Mouse (Mus musculus) layer of hippocampus, postnatal 14 days (tissue): ENCODE data around the gene Aldh8a1. TPM values are rescaled to one million over a fixed set of nuclear protein-coding genes. Genes with fewer than 3 reads are reported as not detected.

Experiments used
- DNase-seq, 2 experiments: peaks; one replicate each; pipeline ENCODE4 v3.0.0; 2021 to 2022; ENCODE audit warnings: low spot score in 2 of 2, mixed read lengths in 1 of 2
- total RNA-seq, 2 experiments: library from RNA; stranded (reverse); gene quantifications; 2 replicates each; pipeline ENCODE4 v1.2.3; 2021

Gene Aldh8a1
- total RNA-seq, 2 experiments from 2014 or later: not detected

- no peak for DNase-seq
Measured at GRCm38 (mm10) chr10:21415031-21415430, 37.9 kb downstream of the Aldh8a1 start.

- DNase-seq: no peak
Measured at GRCm38 (mm10) chr10:21416184-21416583, 39.1 kb downstream of the Aldh8a1 start.

- no peak for DNase-seq
Measured at GRCm38 (mm10) chr10:21419188-21419587, 42.1 kb downstream of the Aldh8a1 start.

- peak; percentile 39 to 51 for DNase-seq
Measured at GRCm38 (mm10) chr10:21420457-21421424, 43.6 kb downstream of the Aldh8a1 start.

- no peak for DNase-seq
Measured at GRCm38 (mm10) chr10:21426515-21426914, 49.4 kb downstream of the Aldh8a1 start.

DNA sequence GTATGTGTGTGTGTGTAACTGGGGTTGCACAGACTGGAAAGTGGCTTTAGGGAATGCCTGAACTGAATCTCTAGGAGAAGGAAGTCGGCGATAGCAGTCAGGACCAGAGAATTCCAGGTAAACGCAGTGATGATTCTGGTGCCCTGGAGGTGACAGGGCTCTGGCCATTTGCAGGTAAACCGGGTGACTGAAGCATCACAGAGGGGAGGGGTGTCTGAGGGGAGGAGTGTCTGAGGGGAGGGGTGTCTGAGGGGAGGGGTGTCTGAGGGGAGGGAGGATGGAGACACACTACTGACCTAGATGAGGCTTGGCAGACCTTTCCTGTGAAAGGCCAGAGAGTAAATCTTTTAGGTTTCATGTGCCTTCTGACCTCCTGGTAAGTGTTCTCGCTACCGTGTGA, 50.9 kb downstream of the Aldh8a1 start:
- DNase-seq: no peak

- no peak for DNase-seq
Measured at GRCm38 (mm10) chr10:21439268-21439667, 62.2 kb downstream of the Aldh8a1 start.

DNA sequence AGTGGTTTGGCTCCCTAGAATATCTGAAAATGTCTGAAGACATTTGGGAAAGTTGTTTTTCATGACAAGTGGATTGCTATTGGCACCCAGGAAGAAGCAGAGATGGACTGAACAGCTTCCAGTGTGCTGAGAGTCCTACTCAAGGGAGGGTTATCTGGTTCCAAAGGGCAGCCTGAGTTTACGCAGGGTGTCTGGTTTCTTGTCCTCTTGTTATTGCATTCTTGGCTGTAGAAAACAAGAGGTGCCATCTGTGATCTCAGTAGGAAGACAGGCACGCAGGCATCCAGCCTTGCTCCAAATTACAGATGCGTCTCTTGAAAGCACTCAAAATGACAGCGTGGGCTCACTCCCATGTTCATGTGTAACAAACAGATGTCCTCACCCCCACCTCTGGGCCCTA, 63.9 kb downstream of the Aldh8a1 start:
- no peak for DNase-seq

GRCm38 (mm10) chr10:21441690-21442089, 64.6 kb downstream of the Aldh8a1 start:
- no peak for DNase-seq

DNA sequence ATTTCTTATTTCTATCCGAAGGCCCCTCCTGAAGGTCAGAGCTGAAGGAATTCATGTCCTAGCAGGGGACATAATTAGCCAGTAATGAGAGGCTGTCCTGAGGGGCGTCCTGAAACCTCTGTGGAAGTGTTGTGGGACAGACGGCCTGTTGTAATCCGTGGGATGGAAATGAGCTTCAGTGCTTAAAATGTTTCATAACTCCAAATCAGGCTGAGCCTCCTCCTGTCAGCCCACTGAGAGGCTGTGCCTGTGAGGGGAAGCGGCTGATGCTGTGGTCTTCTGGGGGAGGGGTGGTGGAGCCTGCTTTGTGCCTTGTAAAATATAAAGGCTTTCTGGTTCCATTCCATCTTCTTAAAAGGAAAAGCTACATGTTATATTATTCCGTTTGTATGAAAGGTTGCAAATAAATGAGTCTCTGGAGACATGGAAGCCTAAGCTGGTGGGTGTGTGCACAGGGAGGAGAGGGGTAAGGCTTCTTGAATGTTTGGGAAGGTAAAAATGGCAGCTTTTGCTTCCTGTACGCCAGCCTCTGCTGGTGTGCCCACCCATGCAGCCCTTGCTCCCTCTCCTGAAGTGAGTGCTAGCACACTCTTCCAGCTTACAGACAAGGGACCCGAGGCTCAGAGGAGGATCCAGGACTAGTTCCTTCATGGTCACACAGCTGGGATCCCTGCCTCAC, 66.7 kb downstream of the Aldh8a1 start:
- peak; percentile 25 to 31 for DNase-seq

DNA sequence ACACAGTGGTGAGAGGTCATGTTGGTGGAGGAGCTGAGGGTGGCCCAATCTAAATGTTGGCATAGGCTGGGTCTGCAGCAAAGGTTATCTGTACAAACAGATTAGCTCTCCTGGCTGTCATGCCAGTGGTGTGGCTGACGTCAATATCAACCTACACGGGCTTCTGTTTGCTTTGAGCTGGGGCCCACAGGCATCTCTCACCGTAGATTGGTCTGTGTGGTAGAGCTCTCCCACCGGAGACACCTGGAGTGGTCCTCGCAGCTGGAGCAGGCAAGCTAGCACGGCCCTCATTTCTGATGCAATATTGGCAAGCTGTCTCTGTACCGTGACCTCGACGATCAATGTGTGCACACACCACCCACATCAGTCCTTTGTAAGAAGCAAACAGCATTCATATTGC, 67.3 kb downstream of the Aldh8a1 start:
- DNase-seq: no peak

Other genes starting within 250 kb of the Aldh8a1 start
- gene Myb, start 216.3 kb upstream of the Aldh8a1 start, total RNA-seq: 1 to 10 TPM; 1.2 to 1.3 TPM
- 10 to 100 TPM; 74.9 to 79.7 TPM for gene Hbs1l, start 81.3 kb upstream of the Aldh8a1 start, total RNA-seq
- gene 1700020N01Rik, start 215.9 kb downstream of the Aldh8a1 start, total RNA-seq: not detected